Mouse (Mus musculus) liver, embryonic 14.5 days (tissue): ENCODE results near the gene Prdm9. TPM values are rescaled to one million over a fixed set of nuclear protein-coding genes. Genes with fewer than 3 reads are reported as not detected.

Source experiments
- ATAC-seq: fragments of 200-750 bp; cut with Nextera tagmentation; 2 replicates; pipeline ENCODE4 v1.8.0; 2017; ENCODE audit warnings: moderate number of reproducible peaks, mild to moderate bottlenecking, moderate library complexity; ENCODE audit not compliant: insufficient read depth
- DNase-seq, 3 experiments: peaks; one replicate each; pipeline ENCODE4 v3.0.0-alpha.2; 2012 to 2013; ENCODE audit warnings: low read depth in 3 of 3, low spot score in 3 of 3
- H3K27ac ChIP-seq: fragments of 300-500 bp; sonication (generic); 2 replicates; pipeline ENCODE4 v1.5.1; 2014; ENCODE audit warnings: moderate library complexity, mild to moderate bottlenecking, control low read depth, inconsistent platforms
- H3K27me3 ChIP-seq: fragments of 300-500 bp; sonication (generic); 2 replicates; pipeline ENCODE4 v1.6.1; 2014; ENCODE audit warnings: mild to moderate bottlenecking, low read length, moderate library complexity; ENCODE audit not compliant: control insufficient read depth, insufficient read depth
- H3K36me3 ChIP-seq: fragments of 300-500 bp; sonication (generic); replicated peaks from 2 replicates; pipeline ENCODE4 v1.6.1; 2014; ENCODE audit warnings: low read depth; ENCODE audit not compliant: control insufficient read depth, insufficient read depth
- H3K4me1 ChIP-seq, 2 experiments: fragments of 200-500 bp in 1 of 2; fragments of 300-500 bp in 1 of 2; sonication (generic) in 1 of 2; replicated peaks; 2 replicates each; pipeline ENCODE4 v1.6.1; 2012 to 2014; ENCODE audit warnings: antibody characterized with exemption in 1 of 2, inconsistent platforms in 1 of 2, low read length in 1 of 2; ENCODE audit not compliant: control insufficient read depth in 2 of 2, insufficient read depth in 2 of 2
- H3K4me2 ChIP-seq: fragments of 300-500 bp; sonication (generic); 2 replicates; pipeline ENCODE4 v1.6.1; 2014; ENCODE audit warnings: low read depth, mild to moderate bottlenecking, control low read depth, moderate library complexity
- H3K4me3 ChIP-seq, 2 experiments: fragments of 200-500 bp in 1 of 2; fragments of 300-500 bp in 1 of 2; sonication (generic) in 1 of 2; 2 replicates each; pipeline ENCODE4 v1.5.1; 2012 to 2014; ENCODE audit warnings: low read depth in 2 of 2, low read length in 2 of 2, mild to moderate bottlenecking in 2 of 2, control low read depth in 1 of 2, inconsistent platforms in 1 of 2, moderate library complexity in 1 of 2; ENCODE audit not compliant: insufficient read depth in 1 of 2
- H3K9ac ChIP-seq: fragments of 300-500 bp; sonication (generic); replicated peaks from 2 replicates; pipeline ENCODE4 v1.6.1; 2014; ENCODE audit warnings: mild to moderate bottlenecking, control low read depth, moderate library complexity
- H3K9me3 ChIP-seq: fragments of 300-500 bp; sonication (generic); 2 replicates; pipeline ENCODE4 v1.6.1; 2016; ENCODE audit warnings: low read length, mixed read lengths; ENCODE audit not compliant: control insufficient read depth
- CTCF ChIP-seq: IDR thresholded peaks from 2 replicates; pipeline ENCODE4 v1.5.1; 2016; ENCODE audit warnings: antibody characterized with exemption, low read depth, control low read depth
- EP300 ChIP-seq: IDR thresholded peaks from 2 replicates; pipeline ENCODE4 v1.6.1; 2016; ENCODE audit warnings: antibody characterized with exemption, low read depth
- WGBS: fragments of 180-500 bp; shearing (Covaris S2); extraction: QIAGEN DNeasy Blood & Tissue Kit; methylation state at CpG from one replicate; pipeline ENCODE4 v1.1.7; 2014; ENCODE audit not compliant: insufficient replicate concordance; 5-methylcytosine and 5-hydroxymethylcytosine counted together
- polyA plus RNA-seq, 2 experiments: library from polyadenylated mRNA; depleted of rRNA in 1 of 2; stranded (reverse) in 1 of 2; unstranded in 1 of 2; fragments of >200 nt; fragmentation: Nextera tagmentation in 1 of 2; extraction: Ambion mirVana in 1 of 2; gene quantifications; 2 replicates each; pipeline versions ENCODE4 v1.2.1 to v1.2.3; 2012 to 2014

The Prdm9 gene
- polyA plus RNA-seq, 2 experiments, result 0.11 to 0.64 TPM

DNA sequence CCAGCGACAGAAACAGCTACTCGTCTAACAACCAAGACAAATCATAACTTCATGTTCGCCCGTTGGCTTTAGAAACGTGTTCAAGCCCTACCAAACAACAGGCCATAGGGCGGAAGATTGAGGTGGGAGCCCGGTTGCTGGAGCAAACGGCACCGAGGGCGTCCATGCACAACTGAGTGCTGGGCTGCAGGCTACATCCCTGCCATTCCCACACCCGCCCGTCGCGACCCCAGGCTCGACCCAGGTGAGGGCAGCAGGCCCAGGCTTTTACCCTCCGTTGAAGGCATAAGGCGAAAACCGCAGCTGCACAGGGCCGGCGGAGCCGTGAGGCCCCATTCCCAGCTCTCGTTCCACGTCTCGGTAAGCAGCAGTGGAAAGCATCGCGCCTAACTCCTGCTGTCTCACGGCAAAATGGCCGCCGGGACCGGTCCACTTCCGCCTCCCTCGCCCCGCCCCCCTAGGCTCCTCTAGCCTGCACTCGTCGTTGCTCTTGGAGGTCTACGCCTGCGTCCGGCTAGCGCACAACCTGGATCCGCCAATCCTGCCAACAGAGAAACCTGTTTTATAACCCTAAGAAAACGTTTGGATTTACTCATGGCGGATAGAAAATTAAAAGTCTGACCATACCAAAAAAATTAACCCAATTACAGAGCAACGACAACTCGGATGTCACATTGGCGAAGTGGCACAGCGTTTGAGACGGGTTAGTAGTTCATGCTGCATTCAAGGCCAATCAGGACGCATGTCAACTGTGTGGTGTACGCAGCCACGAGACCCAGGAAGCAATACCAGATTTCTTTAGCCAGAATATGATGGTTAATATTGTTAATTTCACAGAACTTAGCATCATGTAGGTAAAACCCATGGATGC lies 66.0 kb downstream of the Prdm9 start:
- peak overlapping the region; percentile 84 to 96 for H3K4me3 ChIP-seq
- no peak for TF ChIP-seq EP300
- TF ChIP-seq CTCF, result peak; percentile 9; the same call in 1 of the 2 replicates
- WGBS, result under 1% methylated on average over 50 of the region's 50 CpGs

More for the DNA sequence above, 66.0 kb downstream of the Prdm9 start:
- DNase-seq (peak; percentile 85 to 88 (median 88)), ATAC-seq (peak; percentile 91)
- H3K9me3 ChIP-seq, result no peaks in the 10 kb centered on the region
- peaks cover 18% of the 10 kb centered on the region for H3K36me3 ChIP-seq
- H3K9ac ChIP-seq, result peak overlapping the region; percentile 95
- peak overlapping the region; percentile 90 for H3K27ac ChIP-seq
- H3K27me3 ChIP-seq, result no peaks in the 10 kb centered on the region
- H3K4me1 ChIP-seq, result peaks cover 20 to 26% of the 10 kb centered on the region in 2 experiments
- H3K4me2 ChIP-seq, result peak overlapping the region; percentile 96

Other genes with a start within 250 kb of the Prdm9 start
- gene Dll1, start 187.5 kb downstream of the Prdm9 start, polyA plus RNA-seq (2012; rRNA removed), result 0.74 and 0.78 TPM in 2 replicates
- 0.77 and 0.93 TPM in 2 replicates for gene Dll1, start 187.5 kb downstream of the Prdm9 start, polyA plus RNA-seq (2014; fragmentation: Nextera tagmentation; extraction: Ambion mirVana)
- 2.4 and 3.1 TPM in 2 replicates for gene Fam120b, start 168.2 kb downstream of the Prdm9 start, polyA plus RNA-seq (2012; rRNA removed)
- gene Fam120b, start 168.2 kb downstream of the Prdm9 start, polyA plus RNA-seq (2014; fragmentation: Nextera tagmentation; extraction: Ambion mirVana), result 4.1 and 5.6 TPM in 2 replicates
- 42.5 and 85.5 TPM in 2 replicates for gene Psmb1, start 64.6 kb downstream of the Prdm9 start, polyA plus RNA-seq (2012; rRNA removed)
- 167 and 173 TPM in 2 replicates for gene Psmb1, start 64.6 kb downstream of the Prdm9 start, polyA plus RNA-seq (2014; fragmentation: Nextera tagmentation; extraction: Ambion mirVana)
- gene Tbp, start 64.5 kb downstream of the Prdm9 start, polyA plus RNA-seq (2012; rRNA removed), result 21.3 and 22.0 TPM in 2 replicates
- gene Tbp, start 64.5 kb downstream of the Prdm9 start, polyA plus RNA-seq (2014; fragmentation: Nextera tagmentation; extraction: Ambion mirVana), result 19.9 and 24.0 TPM in 2 replicates
- gene Pdcd2, start 37.1 kb downstream of the Prdm9 start, polyA plus RNA-seq (2012; rRNA removed), result 11.0 and 11.7 TPM in 2 replicates
- gene Pdcd2, start 37.1 kb downstream of the Prdm9 start, polyA plus RNA-seq (2014; fragmentation: Nextera tagmentation; extraction: Ambion mirVana), result 20.5 and 26.3 TPM in 2 replicates
- gene Chd1, start 140.6 kb upstream of the Prdm9 start, polyA plus RNA-seq (2012; rRNA removed), result 3.3 and 4.4 TPM in 2 replicates
- gene Chd1, start 140.6 kb upstream of the Prdm9 start, polyA plus RNA-seq (2014; fragmentation: Nextera tagmentation; extraction: Ambion mirVana), result 13.3 and 15.0 TPM in 2 replicates